Mouse (Mus musculus) embryo, embryonic 11 days (tissue): ENCODE measurements around the gene Cx3cr1.
A peak's percentile ranks its signal among the peaks of the same experiment; 100 is the strongest.

Source experiments
- DNase-seq: peaks from one replicate; pipeline ENCODE4 v3.0.0-alpha.2; 2015

Cx3cr1 gene

DNA sequence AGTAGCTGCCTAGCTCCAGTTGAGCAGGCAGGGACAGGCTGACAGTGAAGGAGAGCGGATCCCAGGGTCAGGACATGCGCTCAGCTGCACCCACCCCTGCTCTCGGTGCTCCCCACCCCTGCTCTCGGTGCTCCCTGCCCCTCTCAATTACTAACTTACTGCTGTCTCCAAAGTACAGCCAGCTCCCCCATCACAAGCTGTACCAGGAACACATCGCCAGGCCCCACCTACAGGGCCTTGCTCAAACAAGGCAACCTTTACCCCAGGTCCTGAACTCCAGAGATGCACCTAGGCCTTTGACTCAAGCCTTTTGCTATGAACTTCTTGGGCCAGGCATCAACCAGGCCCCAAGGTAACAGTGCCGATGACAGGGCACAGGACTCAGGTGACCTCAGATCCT, 136.0 kb downstream of the Cx3cr1 start:
- DNase-seq = no peak

GRCm38 (mm10) chr9:119932358-119932757, 137.3 kb downstream of the Cx3cr1 start:
- no peak for DNase-seq

DNA sequence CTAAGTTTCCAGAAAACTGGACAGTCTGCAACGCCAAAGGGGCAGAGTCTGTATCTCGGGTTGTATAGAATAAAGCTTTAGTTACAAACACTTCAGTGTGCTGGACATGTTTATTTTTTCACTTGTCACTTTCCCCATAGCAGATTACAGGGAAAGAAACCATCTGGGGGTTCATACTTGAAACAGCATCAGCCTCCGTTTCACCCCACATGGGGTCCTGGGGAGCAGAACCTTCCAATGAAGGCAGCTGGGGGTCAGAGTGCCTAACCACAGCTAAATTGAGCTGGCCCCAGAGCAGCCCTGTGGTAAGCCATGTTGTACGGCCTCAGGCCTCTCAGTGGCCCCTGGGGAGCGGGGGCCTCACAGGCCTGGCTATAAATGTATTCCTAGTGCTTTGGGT, 143.2 kb downstream of the Cx3cr1 start:
- DNase-seq = no peak

- DNase-seq = no peak
Observed at GRCm38 (mm10) chr9:119925729-119926128, 143.9 kb downstream of the Cx3cr1 start.

GRCm38 (mm10) chr9:119925120-119925657, 144.5 kb downstream of the Cx3cr1 start:
- no peak for DNase-seq

DNA sequence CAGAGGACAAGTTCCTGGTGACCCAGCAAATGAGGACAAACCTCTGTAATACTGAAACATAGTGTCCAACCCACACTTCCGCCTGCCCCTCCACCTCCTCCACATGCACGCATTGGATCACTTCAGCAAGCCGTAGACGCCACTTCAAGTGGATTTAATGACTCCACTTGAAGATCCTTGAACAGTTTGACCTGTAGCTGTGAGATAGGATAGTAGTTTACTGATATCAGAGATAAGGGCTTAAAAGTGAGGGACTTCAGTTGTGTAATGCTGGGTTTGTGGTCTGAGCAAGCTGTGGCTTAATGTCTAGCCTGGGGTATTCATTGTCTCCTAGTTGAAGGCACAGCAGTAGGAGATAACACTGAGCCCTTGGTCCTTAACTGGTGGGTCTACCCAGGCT, 146.2 kb downstream of the Cx3cr1 start:
- no peak for DNase-seq

GRCm38 (mm10) chr9:119919858-119920257, 149.8 kb downstream of the Cx3cr1 start:
- no peak for DNase-seq

- DNase-seq = peak; percentile 23
Observed at GRCm38 (mm10) chr9:119913087-119913838, 156.4 kb downstream of the Cx3cr1 start.

DNA sequence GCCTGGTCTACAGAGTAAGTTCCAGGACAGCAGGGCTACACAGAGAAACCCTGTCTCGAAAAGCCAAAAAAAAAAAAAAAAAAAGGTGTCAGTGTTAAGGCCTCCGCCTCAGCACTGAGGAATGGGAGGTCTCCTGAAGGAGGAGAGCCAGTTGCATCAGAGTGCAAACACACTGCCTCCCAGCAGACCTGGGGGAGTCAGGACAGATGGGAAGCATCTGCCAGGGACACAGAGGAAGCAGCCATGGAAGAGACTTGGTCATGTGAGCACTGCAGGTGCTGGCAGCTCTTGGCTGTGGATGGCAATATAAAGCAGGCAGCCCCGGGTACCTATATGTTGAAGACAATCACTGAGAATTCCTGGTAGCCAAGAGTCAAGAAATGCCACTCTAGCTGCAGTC, 159.7 kb downstream of the Cx3cr1 start:
- no peak for DNase-seq

GRCm38 (mm10) chr9:119908708-119909107, 161.0 kb downstream of the Cx3cr1 start:
- no peak for DNase-seq

DNA sequence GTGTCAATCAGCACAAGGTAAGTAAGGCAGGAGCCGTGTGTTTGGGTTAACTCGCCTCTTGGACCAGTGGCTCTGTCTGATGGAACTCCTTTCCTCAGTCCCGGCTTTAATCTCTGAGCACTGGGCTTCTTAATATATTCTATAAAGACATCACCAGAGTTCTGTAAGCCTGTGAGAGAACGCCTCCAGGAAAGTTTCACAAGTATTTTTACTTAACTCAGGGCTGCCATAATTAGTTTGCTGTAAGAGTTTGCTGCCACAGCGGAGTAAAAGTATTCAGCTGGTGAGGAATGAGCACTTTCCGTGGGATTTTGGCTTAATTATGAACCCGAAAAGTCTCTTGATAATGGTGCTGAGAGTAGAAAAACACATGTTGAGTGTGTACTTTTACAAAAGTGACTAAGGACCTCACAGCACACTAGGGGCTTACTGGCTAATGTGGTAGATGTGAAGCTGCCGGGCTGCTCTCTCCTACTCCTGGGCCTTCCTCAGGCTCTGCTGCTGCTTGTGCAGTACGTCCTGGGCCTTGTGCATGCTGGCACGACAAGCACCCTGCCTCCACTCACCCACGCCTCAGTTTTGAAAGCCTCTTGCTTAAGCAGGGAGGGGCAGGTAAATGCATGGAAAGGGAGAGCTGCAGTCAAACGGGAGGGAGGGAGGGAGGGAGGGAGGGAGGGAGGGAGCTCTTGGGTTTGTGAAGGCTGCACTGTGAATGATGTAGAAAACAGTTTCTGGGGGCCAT, 167.1 kb downstream of the Cx3cr1 start:
- DNase-seq = no peak

- no peak for DNase-seq
Observed at GRCm38 (mm10) chr9:119899446-119899845, 170.2 kb downstream of the Cx3cr1 start.

GRCm38 (mm10) chr9:119895040-119895721, 174.5 kb downstream of the Cx3cr1 start:
- DNase-seq = peak; percentile 36

DNA sequence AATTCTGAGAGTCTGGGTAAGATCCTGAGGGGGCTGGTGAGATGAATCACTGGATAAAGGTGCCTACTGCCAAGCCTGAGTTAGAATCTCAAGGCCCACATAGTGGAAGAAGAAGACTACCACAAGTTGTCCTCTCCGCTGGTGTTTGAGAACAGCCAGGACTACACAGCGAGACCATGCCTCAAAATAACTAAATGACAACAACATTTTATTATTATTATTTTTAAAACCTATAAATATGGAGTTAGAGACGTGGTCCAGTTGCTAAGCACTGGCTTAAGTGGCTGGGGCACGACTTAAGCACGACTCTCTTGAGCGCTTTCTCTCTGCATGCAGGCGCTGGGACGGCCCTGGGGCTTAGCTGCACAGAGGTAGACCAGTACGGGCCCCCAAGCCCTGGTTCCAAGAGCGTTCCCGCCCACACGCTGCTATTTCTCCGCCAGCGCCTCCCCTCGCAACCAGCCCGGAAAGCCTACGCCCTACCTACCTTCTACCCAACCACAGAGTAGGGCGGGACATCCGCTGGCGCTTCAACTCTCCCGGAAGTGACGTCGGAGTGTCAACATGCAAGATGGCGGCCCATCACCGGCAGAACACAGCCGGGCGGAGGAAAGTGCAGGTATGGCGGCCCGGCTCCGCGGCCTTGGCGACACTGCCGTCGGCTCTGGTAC, 175.2 kb downstream of the Cx3cr1 start, which contains the start of gene Wdr48:
TSS of gene Wdr48 (plus strand) at position 540 of the 671 bp plus-strand sequence.
- DNase-seq = peak; percentile 100

DNA sequence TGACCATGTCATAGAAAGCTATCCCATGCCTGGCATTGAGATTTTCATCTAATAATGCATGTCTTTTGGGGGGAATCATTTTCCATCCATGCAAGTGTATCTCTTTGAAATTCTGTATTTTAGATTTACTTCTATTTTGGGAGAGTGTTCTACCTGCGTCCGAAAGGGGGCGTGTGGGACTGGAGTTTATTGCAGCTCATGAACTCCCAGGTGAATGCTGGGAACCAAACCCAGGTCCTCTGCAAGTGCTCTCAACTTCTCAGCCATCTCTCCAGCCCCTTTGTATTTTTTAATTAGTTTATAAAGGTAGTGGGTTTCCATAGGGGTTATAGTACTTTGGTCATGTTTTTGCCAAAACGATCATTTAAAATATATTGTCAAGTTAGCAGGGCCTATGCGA, 175.8 kb downstream of the Cx3cr1 start:
- no peak for DNase-seq

DNA sequence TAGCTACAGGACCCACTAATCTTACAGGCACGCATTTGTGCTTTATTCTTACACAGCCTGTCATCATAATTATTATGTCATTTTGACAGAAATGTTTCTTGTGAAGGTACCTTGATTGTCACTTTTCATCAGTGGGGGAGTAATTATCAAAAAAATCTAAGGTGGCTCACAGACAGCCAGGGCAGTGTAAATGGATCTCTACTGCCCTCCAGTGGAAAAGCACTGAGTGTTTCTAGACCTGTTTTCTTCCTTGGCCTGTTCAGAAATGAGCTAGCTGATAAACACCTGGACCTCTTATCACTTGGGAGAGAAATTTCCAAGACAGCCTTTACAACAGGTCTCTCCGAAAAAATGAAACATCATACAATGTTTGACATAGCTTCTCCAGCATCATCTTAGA, 179.0 kb downstream of the Cx3cr1 start:
- peak; percentile 46 for DNase-seq

GRCm38 (mm10) chr9:119889446-119889845, 180.2 kb downstream of the Cx3cr1 start:
- peak; percentile 7 for DNase-seq

DNA sequence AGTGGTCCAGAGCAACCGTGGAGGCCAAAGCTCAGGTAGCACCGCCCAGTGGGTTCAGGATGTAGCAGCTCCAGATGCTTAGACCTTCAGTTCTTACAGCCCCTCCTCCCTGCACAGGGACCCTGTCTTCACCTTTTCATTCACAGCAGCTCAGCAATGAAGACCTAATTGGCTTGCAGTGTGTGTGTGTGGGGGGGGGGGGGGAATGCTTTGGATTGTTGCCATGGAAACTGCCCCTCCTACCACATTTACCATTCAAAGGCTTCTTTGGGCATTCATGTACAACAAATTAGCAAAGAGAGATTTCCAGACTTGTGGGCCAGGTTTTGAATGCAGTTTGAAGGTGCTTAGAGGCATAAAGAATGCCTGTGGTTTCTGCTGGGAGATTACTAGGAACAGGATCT, 180.8 kb downstream of the Cx3cr1 start:
- DNase-seq = peak; percentile 39

GRCm38 (mm10) chr9:119887144-119887901, 182.4 kb downstream of the Cx3cr1 start:
- DNase-seq = no peak

DNA sequence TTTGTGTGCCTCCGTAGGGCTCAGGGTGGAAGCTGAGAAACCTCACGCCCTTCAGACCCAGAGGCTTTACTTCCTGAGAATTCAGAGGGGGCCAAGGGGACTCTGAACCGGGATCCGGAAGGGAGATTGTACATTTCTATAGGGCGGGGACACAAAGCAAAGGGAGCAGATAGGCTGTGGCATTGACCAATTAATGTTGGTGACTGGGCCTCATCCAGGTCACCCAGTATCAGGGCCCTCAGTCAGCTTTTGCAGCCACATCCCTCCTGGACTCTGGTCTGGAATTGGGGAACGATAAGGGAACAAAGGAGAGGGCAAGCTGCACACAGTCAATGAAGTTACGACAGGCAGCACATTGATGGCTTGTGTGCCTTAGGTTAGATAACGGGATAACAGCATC, 215.5 kb downstream of the Cx3cr1 start:
- DNase-seq = no peak

DNA sequence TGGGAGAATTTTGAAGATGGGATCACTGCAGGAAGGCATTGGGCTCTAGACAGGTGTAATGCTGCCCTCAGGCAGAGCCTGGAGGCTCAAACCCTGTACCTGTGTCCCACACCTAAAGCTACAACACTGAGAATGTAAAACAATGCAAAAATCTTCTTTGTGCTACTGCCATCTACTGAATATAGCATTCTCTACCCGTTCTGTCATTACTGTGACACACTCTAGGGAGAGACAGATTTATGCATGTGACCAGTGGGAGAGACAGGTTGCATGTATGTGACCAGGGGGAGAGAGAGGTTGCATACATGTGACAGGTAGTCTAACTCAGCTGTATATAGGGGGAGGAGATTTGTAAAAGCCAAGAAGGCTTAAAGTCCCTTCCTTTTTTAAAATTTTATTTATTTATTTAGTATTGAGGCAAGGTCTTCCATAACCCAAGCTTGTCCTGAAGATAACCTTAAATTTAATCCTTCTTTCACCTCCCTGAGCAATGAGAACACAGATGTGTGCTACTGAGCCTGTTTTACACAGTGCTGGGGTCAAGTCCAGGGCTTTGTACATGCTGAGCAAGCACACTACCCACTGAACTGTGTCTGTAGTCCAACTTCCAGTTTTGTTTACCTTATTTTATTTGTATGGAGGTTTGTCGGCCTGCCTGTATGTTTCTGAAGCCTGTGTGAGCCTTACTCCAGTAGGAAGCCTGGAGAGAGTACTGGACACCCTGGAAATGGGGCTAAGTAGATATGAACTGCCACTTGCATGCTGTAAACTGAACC, 216.4 kb downstream of the Cx3cr1 start:
- DNase-seq = no peak
